Mouse (Mus musculus) hindbrain, embryonic 16.5 days (tissue): ENCODE results near the gene Ddx10. TPM values are rescaled to one million over a fixed set of nuclear protein-coding genes. Genes with fewer than 3 reads are reported as not detected.
"Not testable (repeated sequence)": the region's sequence is repeated elsewhere in the genome, so short reads cannot be mapped to it uniquely, and the experiment has no call there.

Experiments used
- ATAC-seq: fragments of 200-750 bp; cut with Nextera tagmentation; 2 replicates; pipeline ENCODE4 v1.8.0; 2017; ENCODE audit warnings: moderate TSS enrichment, moderate library complexity
- H3K27ac ChIP-seq: fragments of 300-500 bp; sonication (generic); 2 replicates; pipeline ENCODE4 v1.5.1; 2014; ENCODE audit warnings: low read depth, mild to moderate bottlenecking, control low read depth, low read length, moderate library complexity
- H3K27me3 ChIP-seq: fragments of 300-500 bp; sonication (generic); replicated peaks from 2 replicates; pipeline ENCODE4 v1.6.1; 2014; ENCODE audit warnings: low read length; ENCODE audit not compliant: control insufficient read depth, insufficient read depth
- H3K36me3 ChIP-seq: fragments of 300-500 bp; sonication (generic); 2 replicates; pipeline ENCODE4 v1.6.1; 2014; ENCODE audit warnings: mild to moderate bottlenecking, low read length, moderate library complexity, mixed read lengths; ENCODE audit not compliant: control insufficient read depth, insufficient read depth
- H3K4me1 ChIP-seq: fragments of 300-500 bp; sonication (generic); 2 replicates; pipeline ENCODE4 v1.6.1; 2014; ENCODE audit warnings: low read depth, low read length; ENCODE audit not compliant: control insufficient read depth, insufficient read depth
- H3K4me2 ChIP-seq: fragments of 300-500 bp; sonication (generic); 2 replicates; pipeline ENCODE4 v1.6.1; 2014; ENCODE audit warnings: mild to moderate bottlenecking, low read length, control low read depth, moderate library complexity
- H3K4me3 ChIP-seq: fragments of 300-500 bp; sonication (generic); 2 replicates; pipeline ENCODE4 v1.5.1; 2014; ENCODE audit warnings: mild to moderate bottlenecking, low read length, control low read depth, moderate library complexity
- H3K9ac ChIP-seq: fragments of 300-500 bp; sonication (generic); 2 replicates; pipeline ENCODE4 v1.6.1; 2014; ENCODE audit warnings: low read depth, mild to moderate bottlenecking, control low read depth, low read length, moderate library complexity
- H3K9me3 ChIP-seq: fragments of 300-500 bp; sonication (generic); 2 replicates; pipeline ENCODE4 v1.6.1; 2014; ENCODE audit warnings: mild to moderate bottlenecking, low read length, moderate library complexity; ENCODE audit not compliant: control insufficient read depth
- WGBS: fragments of 180-500 bp; shearing (Covaris S2); extraction: QIAGEN DNeasy Blood & Tissue Kit; methylation state at CpG from one replicate; pipeline ENCODE4 v1.1.7; 2014; 5-methylcytosine and 5-hydroxymethylcytosine counted together
- polyA plus RNA-seq: library from polyadenylated mRNA; unstranded; fragments of >200 nt; fragmentation: Nextera tagmentation; extraction: Ambion mirVana; gene quantifications from 2 replicates; pipeline ENCODE4 v1.2.1, GENCODE M21; 2015

Gene Ddx10
- polyA plus RNA-seq, 1 experiment from 2014 or later = 23.1 TPM

GRCm38 (mm10) chr9:53218181-53218580, 29.7 kb downstream of the Ddx10 start:
- H3K27me3 ChIP-seq = no peaks in the 10 kb centered on the region
- no peak overlapping the region for H3K4me2 ChIP-seq
- no peaks in the 10 kb centered on the region for H3K9me3 ChIP-seq
- H3K27ac ChIP-seq = no peak overlapping the region
- H3K36me3 ChIP-seq = peaks cover 2% of the 10 kb centered on the region; the same call in 1 of the 2 replicates
- no peak overlapping the region for H3K4me3 ChIP-seq
- H3K9ac ChIP-seq = no peak overlapping the region
- 69% methylated on average over 2 of the region's 2 CpGs for WGBS
- ATAC-seq = no peak
- H3K4me1 ChIP-seq = no peaks in the 10 kb centered on the region

- H3K27me3 ChIP-seq = no peaks in the 10 kb centered on the region
- 78% methylated on average over 4 of the region's 4 CpGs for WGBS
- no peak overlapping the region for H3K9ac ChIP-seq
- H3K36me3 ChIP-seq = peaks cover 2% of the 10 kb centered on the region; the same call in 1 of the 2 replicates
- H3K27ac ChIP-seq = no peak overlapping the region
- H3K9me3 ChIP-seq = no peaks in the 10 kb centered on the region
- no peak for ATAC-seq
- H3K4me2 ChIP-seq = no peak overlapping the region
- no peaks in the 10 kb centered on the region for H3K4me1 ChIP-seq
- H3K4me3 ChIP-seq = no peak overlapping the region
Observed at GRCm38 (mm10) chr9:53208283-53208682, 39.6 kb downstream of the Ddx10 start.

- H3K27ac ChIP-seq = no peak overlapping the region
- 94% methylated on average over 2 of the region's 2 CpGs for WGBS
Observed at GRCm38 (mm10) chr9:53174590-53174989, 73.3 kb downstream of the Ddx10 start.

GRCm38 (mm10) chr9:53173258-53173657, 74.6 kb downstream of the Ddx10 start:
- 53% methylated on average over 2 of the region's 2 CpGs for WGBS

More at GRCm38 (mm10) chr9:53174590-53174989, 73.3 kb downstream of the Ddx10 start:
- no peak for ATAC-seq
- no peak overlapping the region for H3K9ac ChIP-seq
- no peaks in the 10 kb centered on the region for H3K9me3 ChIP-seq
- no peaks in the 10 kb centered on the region for H3K36me3 ChIP-seq
- no peaks in the 10 kb centered on the region for H3K27me3 ChIP-seq
- H3K4me1 ChIP-seq = no peaks in the 10 kb centered on the region
- H3K4me2 ChIP-seq = no peak overlapping the region
- H3K4me3 ChIP-seq = no peak overlapping the region

GRCm38 (mm10) chr9:53144266-53144665, 103.6 kb downstream of the Ddx10 start:
- no peak for ATAC-seq
- 32% methylated on average over 4 of the region's 4 CpGs for WGBS
- H3K4me2 ChIP-seq = no peak overlapping the region
- H3K4me3 ChIP-seq = no peak overlapping the region
- H3K4me1 ChIP-seq = no peaks in the 10 kb centered on the region
- H3K36me3 ChIP-seq = no peaks in the 10 kb centered on the region
- H3K9ac ChIP-seq = no peak overlapping the region
- no peak overlapping the region for H3K27ac ChIP-seq
- no peaks in the 10 kb centered on the region for H3K9me3 ChIP-seq
- H3K27me3 ChIP-seq = no peaks in the 10 kb centered on the region

More at GRCm38 (mm10) chr9:53173258-53173657, 74.6 kb downstream of the Ddx10 start:
- Histone ChIP-seq H3K4me2 (no peak overlapping the region), H3K27me3 (no peaks in the 10 kb centered on the region), H3K9ac (no peak overlapping the region), H3K27ac (no peak overlapping the region), H3K9me3 (no peaks in the 10 kb centered on the region), H3K4me1 (no peaks in the 10 kb centered on the region), H3K4me3 (no peak overlapping the region), H3K36me3 (no peaks in the 10 kb centered on the region)
- ATAC-seq = no peak

GRCm38 (mm10) chr9:53143508-53143907, 104.3 kb downstream of the Ddx10 start:
- WGBS = 91% methylated on average over 2 of the region's 2 CpGs
- no peak overlapping the region for H3K4me2 ChIP-seq

GRCm38 (mm10) chr9:53142424-53142823, 105.4 kb downstream of the Ddx10 start:
- not testable (repeated sequence) for H3K27ac ChIP-seq, H3K9me3 ChIP-seq, H3K27me3 ChIP-seq, H3K4me1 ChIP-seq, H3K4me2 ChIP-seq, H3K4me3 ChIP-seq, H3K36me3 ChIP-seq, ATAC-seq, H3K9ac ChIP-seq
- WGBS = 94% methylated on average over 1 of the region's 1 CpGs

More at GRCm38 (mm10) chr9:53143508-53143907, 104.3 kb downstream of the Ddx10 start:
- no peaks in the 10 kb centered on the region for H3K27me3 ChIP-seq
- no peak overlapping the region for H3K4me3 ChIP-seq
- no peaks in the 10 kb centered on the region for H3K9me3 ChIP-seq
- no peak overlapping the region for H3K9ac ChIP-seq
- H3K4me1 ChIP-seq = no peaks in the 10 kb centered on the region
- ATAC-seq = no peak
- H3K27ac ChIP-seq = no peak overlapping the region
- no peaks in the 10 kb centered on the region for H3K36me3 ChIP-seq

- Histone ChIP-seq H3K27ac (no peak overlapping the region), H3K27me3 (no peaks in the 10 kb centered on the region), H3K36me3 (no peaks in the 10 kb centered on the region), H3K4me1 (no peaks in the 10 kb centered on the region), H3K4me3 (no peak overlapping the region), H3K9me3 (no peaks in the 10 kb centered on the region; the same call in 1 of the 2 replicates), H3K9ac (no peak overlapping the region), H3K4me2 (no peak overlapping the region)
- no peak for ATAC-seq
- 86% methylated on average over 8 of the region's 8 CpGs for WGBS
Observed at GRCm38 (mm10) chr9:53140610-53141165, 107.2 kb downstream of the Ddx10 start.

- ATAC-seq = no peak
- Histone ChIP-seq H3K9me3 (no peaks in the 10 kb centered on the region; the same call in 1 of the 2 replicates), H3K27ac (no peak overlapping the region), H3K4me3 (no peak overlapping the region), H3K27me3 (no peaks in the 10 kb centered on the region), H3K4me2 (no peak overlapping the region), H3K9ac (no peak overlapping the region), H3K36me3 (no peaks in the 10 kb centered on the region), H3K4me1 (no peaks in the 10 kb centered on the region)
- 96% methylated on average over 1 of the region's 1 CpGs for WGBS
Observed at GRCm38 (mm10) chr9:53132826-53133225, 115.0 kb downstream of the Ddx10 start.
